Mouse (Mus musculus) heart, embryonic 12.5 days (tissue): ENCODE measurements around the gene Amt. TPM values are rescaled to one million over a fixed set of nuclear protein-coding genes. Genes with fewer than 3 reads are reported as not detected.
A peak's percentile ranks its signal among the peaks of the same experiment; 100 is the strongest.
"Not testable (repeated sequence)": the region's sequence is repeated elsewhere in the genome, so short reads cannot be mapped to it uniquely, and the experiment has no call there.

Experiments used
- ATAC-seq: fragments of 200-750 bp; cut with Nextera tagmentation; 2 replicates; pipeline ENCODE4 v1.8.0; 2017; ENCODE audit warnings: moderate TSS enrichment, moderate library complexity; ENCODE audit not compliant: insufficient number of reproducible peaks, low FRiP score
- H3K27ac ChIP-seq: fragments of 300-500 bp; sonication (generic); 2 replicates; pipeline ENCODE4 v1.5.1; 2016; ENCODE audit warnings: mild to moderate bottlenecking, moderate library complexity; ENCODE audit not compliant: poor library complexity, severe bottlenecking
- H3K27me3 ChIP-seq: fragments of 300-500 bp; sonication (generic); replicated peaks from 2 replicates; pipeline ENCODE4 v1.6.1; 2016; ENCODE audit warnings: mild to moderate bottlenecking, moderate library complexity
- H3K36me3 ChIP-seq: fragments of 300-500 bp; sonication (generic); 2 replicates; pipeline ENCODE4 v1.6.1; 2016; ENCODE audit warnings: mild to moderate bottlenecking, moderate library complexity
- H3K4me1 ChIP-seq: fragments of 300-500 bp; sonication (generic); replicated peaks from 2 replicates; pipeline ENCODE4 v1.6.1; 2016; ENCODE audit warnings: mild to moderate bottlenecking
- H3K4me2 ChIP-seq: fragments of 300-500 bp; sonication (generic); 2 replicates; pipeline ENCODE4 v1.6.1; 2016; ENCODE audit warnings: mild to moderate bottlenecking, moderate library complexity
- H3K4me3 ChIP-seq: fragments of 300-500 bp; sonication (generic); 2 replicates; pipeline ENCODE4 v1.5.1; 2016; ENCODE audit warnings: mild to moderate bottlenecking
- H3K9ac ChIP-seq: fragments of 300-500 bp; sonication (generic); 2 replicates; pipeline ENCODE4 v1.6.1; 2016; ENCODE audit warnings: mild to moderate bottlenecking, moderate library complexity
- H3K9me3 ChIP-seq: fragments of 300-500 bp; sonication (generic); replicated peaks from 2 replicates; pipeline ENCODE4 v1.6.1; 2016; ENCODE audit warnings: mild to moderate bottlenecking, moderate library complexity
- WGBS: fragments of 180-500 bp; shearing (Covaris S2); methylation state at CpG from one replicate; pipeline ENCODE4 v1.1.7; 2016; 5-methylcytosine and 5-hydroxymethylcytosine counted together
- polyA plus RNA-seq: library from polyadenylated mRNA; unstranded; fragments of >200 nt; fragmentation: Nextera tagmentation; extraction: Ambion mirVana; gene quantifications from 2 replicates; pipeline ENCODE4 v1.2.1, GENCODE M21; 2016

Amt gene
- polyA plus RNA-seq, 1 experiment from 2014 or later = 13.3 TPM

GRCm38 (mm10) chr9:108266261-108266935 lies 30.3 kb upstream of the Amt start:
- Histone ChIP-seq H3K27ac (peak overlapping the region; percentile 56), H3K36me3 (no peaks in the 10 kb centered on the region), H3K4me3 (no peak overlapping the region), H3K4me2 (no peak overlapping the region), H3K4me1 (peaks cover 54% of the 10 kb centered on the region), H3K9ac (no peak overlapping the region), H3K27me3 (no peaks in the 10 kb centered on the region), H3K9me3 (no peaks in the 10 kb centered on the region)
- WGBS = 60% methylated on average over 10 of the region's 10 CpGs
- no peak for ATAC-seq

- Histone ChIP-seq H3K4me2 (no peak overlapping the region), H3K4me1 (peaks cover 50% of the 10 kb centered on the region), H3K36me3 (no peaks in the 10 kb centered on the region), H3K9me3 (no peaks in the 10 kb centered on the region), H3K9ac (no peak overlapping the region), H3K27ac (peak overlapping the region; percentile 45), H3K4me3 (no peak overlapping the region), H3K27me3 (no peaks in the 10 kb centered on the region)
- 40% methylated on average over 7 of the region's 7 CpGs for WGBS
- ATAC-seq = no peak
Measured at GRCm38 (mm10) chr9:108267691-108268090, 29.0 kb upstream of the Amt start.

- H3K4me2 ChIP-seq, H3K9me3 ChIP-seq, H3K4me3 ChIP-seq, H3K36me3 ChIP-seq, H3K9ac ChIP-seq, H3K27ac ChIP-seq, H3K27me3 ChIP-seq, ATAC-seq: not testable (repeated sequence)
- peaks cover 53% of the 10 kb centered on the region for H3K4me1 ChIP-seq
- 53% methylated on average over 7 of the region's 7 CpGs for WGBS
Measured at GRCm38 (mm10) chr9:108268701-108269100, 28.0 kb upstream of the Amt start.

- Histone ChIP-seq H3K36me3 (no peaks in the 10 kb centered on the region), H3K9ac (no peak overlapping the region)
Measured at GRCm38 (mm10) chr9:108271941-108272340, 24.7 kb upstream of the Amt start.

GRCm38 (mm10) chr9:108272691-108273090 lies 24.0 kb upstream of the Amt start:
- ATAC-seq = no peak
- Histone ChIP-seq H3K9me3 (no peaks in the 10 kb centered on the region), H3K4me3 (no peak overlapping the region), H3K27ac (peak overlapping the region; percentile 29; the same call in 1 of the 2 replicates), H3K9ac (0 out of 2 replicates have a peak overlapping the region, but pooled peaks have one; percentile 26), H3K4me2 (no peak overlapping the region), H3K4me1 (peaks cover 38% of the 10 kb centered on the region), H3K36me3 (no peaks in the 10 kb centered on the region), H3K27me3 (no peaks in the 10 kb centered on the region)
- 56% methylated on average over 5 of the region's 5 CpGs for WGBS

More at GRCm38 (mm10) chr9:108271941-108272340, 24.7 kb upstream of the Amt start:
- 26% methylated on average over 2 of the region's 2 CpGs for WGBS
- Histone ChIP-seq H3K4me1 (peaks cover 42% of the 10 kb centered on the region), H3K4me2 (no peak overlapping the region), H3K27ac (no peak overlapping the region), H3K4me3 (no peak overlapping the region), H3K9me3 (no peaks in the 10 kb centered on the region), H3K27me3 (no peaks in the 10 kb centered on the region)
- ATAC-seq = no peak

- WGBS = 78% methylated on average over 4 of the region's 4 CpGs
- H3K4me1 ChIP-seq = peaks cover 32% of the 10 kb centered on the region
- no peak for ATAC-seq
Measured at GRCm38 (mm10) chr9:108273485-108273884, 23.2 kb upstream of the Amt start.

GRCm38 (mm10) chr9:108274476-108275330 lies 21.9 kb upstream of the Amt start:
- no peak for ATAC-seq
- 72% methylated on average over 5 of the region's 5 CpGs for WGBS
- Histone ChIP-seq H3K27me3 (no peaks in the 10 kb centered on the region), H3K27ac (peak overlapping the region; percentile 6; the same call in 1 of the 2 replicates), H3K4me1 (peaks cover 24% of the 10 kb centered on the region), H3K4me3 (no peak overlapping the region), H3K36me3 (no peaks in the 10 kb centered on the region), H3K4me2 (0 out of 2 replicates have a peak overlapping the region, but pooled peaks have one; percentile 3), H3K9ac (no peak overlapping the region), H3K9me3 (no peaks in the 10 kb centered on the region)

More at GRCm38 (mm10) chr9:108273485-108273884, 23.2 kb upstream of the Amt start:
- no peaks in the 10 kb centered on the region for H3K27me3 ChIP-seq
- no peak overlapping the region for H3K4me3 ChIP-seq
- H3K9ac ChIP-seq = no peak overlapping the region
- no peaks in the 10 kb centered on the region for H3K36me3 ChIP-seq
- no peaks in the 10 kb centered on the region for H3K9me3 ChIP-seq
- H3K27ac ChIP-seq = no peak overlapping the region
- no peak overlapping the region for H3K4me2 ChIP-seq

GRCm38 (mm10) chr9:108275331-108275659 lies 21.4 kb upstream of the Amt start:
- no peak for ATAC-seq

GRCm38 (mm10) chr9:108278697-108279450 lies 17.8 kb upstream of the Amt start:
- Histone ChIP-seq H3K9ac (no peak overlapping the region), H3K27me3 (no peaks in the 10 kb centered on the region), H3K27ac (no peak overlapping the region), H3K4me2 (no peak overlapping the region), H3K4me3 (no peak overlapping the region), H3K9me3 (no peaks in the 10 kb centered on the region), H3K36me3 (no peaks in the 10 kb centered on the region), H3K4me1 (peaks cover 21% of the 10 kb centered on the region)
- WGBS = 69% methylated on average over 10 of the region's 10 CpGs
- no peak for ATAC-seq

More at GRCm38 (mm10) chr9:108275331-108275659, 21.4 kb upstream of the Amt start:
- Histone ChIP-seq H3K4me2 (0 out of 2 replicates have a peak overlapping the region, but pooled peaks have one; percentile 3), H3K27ac (peak overlapping the region; percentile 6; the same call in 1 of the 2 replicates), H3K4me3 (no peak overlapping the region), H3K9ac (no peak overlapping the region), H3K4me1 (peaks cover 27% of the 10 kb centered on the region), H3K36me3 (no peaks in the 10 kb centered on the region), H3K27me3 (no peaks in the 10 kb centered on the region), H3K9me3 (no peaks in the 10 kb centered on the region)
- 16% methylated on average over 6 of the region's 6 CpGs for WGBS

GRCm38 (mm10) chr9:108280071-108280828 lies 16.4 kb upstream of the Amt start:
- WGBS = 26% methylated on average over 8 of the region's 8 CpGs
- peak; percentile 58; the same call in 1 of the 2 replicates for ATAC-seq
- H3K27ac ChIP-seq = peak overlapping the region; percentile 51; the same call in 1 of the 2 replicates
- H3K9ac ChIP-seq = no peak overlapping the region
- H3K4me2 ChIP-seq = no peak overlapping the region
- no peaks in the 10 kb centered on the region for H3K27me3 ChIP-seq
- H3K4me3 ChIP-seq = no peak overlapping the region
- no peaks in the 10 kb centered on the region for H3K9me3 ChIP-seq
- no peaks in the 10 kb centered on the region for H3K36me3 ChIP-seq
- H3K4me1 ChIP-seq = peaks cover 10% of the 10 kb centered on the region
